Mouse (Mus musculus) urinary bladder, postnatal 36 days (tissue): ENCODE measurements around the gene Nrtn.

ENCODE experiments used
- DNase-seq, 2 experiments: peaks; one replicate each; pipeline ENCODE4 v3.0.0; 2022; ENCODE audit warnings: low spot score in 2 of 2, mixed read lengths in 1 of 2

Nrtn gene

DNA sequence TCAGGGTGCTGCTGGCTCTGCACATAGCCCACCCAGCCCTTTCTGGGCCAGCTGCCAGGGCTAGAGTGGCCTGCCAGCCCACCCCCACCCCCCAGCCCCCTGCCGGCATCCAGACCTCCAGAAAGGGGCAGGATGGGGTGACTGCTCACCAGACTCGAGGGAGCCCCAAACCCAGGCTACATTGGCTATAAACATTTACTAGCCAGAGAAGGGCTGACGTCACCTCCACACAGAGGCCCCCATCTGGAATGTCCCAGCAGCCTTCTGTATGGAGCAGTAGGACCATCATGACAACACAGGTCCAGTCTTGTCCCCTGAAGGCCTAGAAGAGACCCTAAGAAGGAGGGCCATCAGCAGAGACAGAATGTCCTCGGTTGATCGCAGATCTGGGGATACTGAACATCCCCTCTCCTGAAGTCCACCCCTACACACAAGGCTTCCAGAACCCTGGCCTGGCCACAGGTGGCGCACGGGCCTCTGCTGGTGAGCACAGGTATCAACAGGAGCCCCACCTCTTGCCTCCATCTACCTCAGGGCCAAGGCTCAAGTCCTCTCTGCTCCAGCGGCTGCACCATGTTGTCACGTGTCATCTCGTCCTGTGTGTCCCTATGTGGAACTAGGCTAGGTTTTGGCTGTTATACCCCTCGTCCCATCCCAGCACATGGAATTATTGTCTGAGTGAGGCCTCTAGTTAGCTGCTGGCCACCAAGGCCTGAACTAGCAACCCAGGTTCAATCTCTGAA lies 33.7 kb downstream of the Nrtn start:
- DNase-seq: no peak

DNA sequence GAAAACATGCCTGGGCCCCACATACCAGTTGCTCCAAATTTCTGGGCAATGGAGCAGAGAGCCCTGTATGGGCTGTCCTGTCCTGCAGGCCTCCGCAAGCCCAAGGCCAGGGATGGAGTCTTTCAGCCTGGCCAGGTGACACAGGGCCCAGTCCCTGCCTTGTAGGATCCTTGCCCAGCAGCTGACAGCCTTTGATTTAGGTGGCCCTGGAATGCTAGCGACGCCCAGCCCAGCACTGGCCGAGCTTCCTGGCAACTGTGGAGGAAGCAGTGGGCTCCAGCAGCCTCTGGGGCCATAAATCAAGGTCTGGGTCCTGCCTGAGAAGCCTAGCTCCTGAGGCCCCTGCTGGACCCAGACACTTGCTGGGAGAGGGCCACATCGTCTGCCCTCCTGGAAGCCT lies 34.9 kb downstream of the Nrtn start:
- no peak for DNase-seq

DNA sequence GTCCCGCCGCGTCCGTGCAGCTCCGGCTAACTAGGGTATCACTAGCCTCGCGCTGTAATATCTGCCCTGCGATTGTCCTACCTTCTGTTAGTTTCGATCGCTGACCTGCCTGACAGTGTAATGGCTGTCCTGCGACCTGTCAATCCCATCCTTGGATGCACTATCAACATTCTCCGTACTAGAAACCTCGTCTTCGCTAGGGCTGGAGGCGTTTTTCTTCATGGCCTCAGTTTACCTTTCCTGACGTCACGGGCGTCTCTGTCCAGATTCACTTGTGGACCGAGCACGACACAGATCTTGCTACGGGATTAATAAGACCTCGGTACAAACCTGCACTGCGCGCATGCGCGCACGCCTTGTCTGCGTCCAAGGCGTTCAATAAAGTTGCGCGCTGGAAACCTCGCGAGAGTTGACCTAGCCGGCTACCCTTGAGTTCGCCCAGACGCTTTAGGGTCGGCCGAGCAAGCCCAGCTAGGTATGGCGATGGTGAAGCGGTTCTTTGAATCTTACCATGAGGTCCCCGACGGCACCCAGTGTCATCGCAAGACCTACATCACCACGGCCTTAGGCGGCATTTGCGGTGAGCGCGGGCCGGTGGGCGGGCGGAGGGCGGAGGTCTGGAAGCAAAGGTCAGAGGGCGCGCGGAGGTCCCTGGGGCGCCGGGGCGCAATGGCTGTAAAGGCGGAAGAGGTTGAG lies 39.8 kb downstream of the Nrtn start, which contains the start of the genes Ndufa11 and Vmac:
Gene Ndufa11 (plus strand): TSS at position 405 of the 696 bp plus-strand sequence.
Gene Vmac (minus strand): TSS at position 660 of the 696 bp plus-strand sequence.
- peak; percentile 93 for DNase-seq

DNA sequence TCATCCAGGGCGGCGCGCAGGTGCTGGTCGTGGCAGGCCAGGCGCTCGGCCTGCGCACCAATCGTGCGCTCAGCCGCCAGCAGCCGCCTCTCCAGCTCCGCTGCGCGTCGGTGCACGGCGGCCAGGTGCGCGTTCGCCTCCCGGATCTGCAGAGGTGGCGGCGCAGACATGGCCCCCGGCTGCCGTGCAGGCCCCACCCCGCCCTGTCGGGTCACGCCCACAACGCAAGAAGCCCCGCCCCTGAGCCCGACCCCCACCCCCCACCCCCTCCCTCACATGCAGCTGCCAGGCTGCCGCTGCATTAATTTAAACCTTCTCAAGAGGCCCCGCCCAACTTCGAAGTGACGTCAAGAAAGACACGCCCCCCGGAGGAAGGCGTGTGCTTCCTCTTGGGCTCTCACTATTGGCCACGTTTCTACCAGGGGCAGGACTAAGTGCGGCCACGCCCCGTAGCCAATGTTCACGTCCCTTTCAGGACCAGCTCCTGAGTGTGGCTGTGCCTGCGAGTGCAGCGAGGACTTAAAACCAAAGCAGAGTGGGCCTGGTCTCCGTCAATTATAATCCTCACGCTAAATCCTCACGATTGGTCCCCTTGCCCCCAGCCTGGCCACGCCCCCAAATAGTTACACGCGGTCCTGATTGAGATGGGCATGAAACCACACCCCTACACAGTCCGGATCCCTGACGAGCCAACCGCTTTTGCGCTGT lies 40.5 kb downstream of the Nrtn start:
- peak; percentile 97 to 98 for DNase-seq

DNA sequence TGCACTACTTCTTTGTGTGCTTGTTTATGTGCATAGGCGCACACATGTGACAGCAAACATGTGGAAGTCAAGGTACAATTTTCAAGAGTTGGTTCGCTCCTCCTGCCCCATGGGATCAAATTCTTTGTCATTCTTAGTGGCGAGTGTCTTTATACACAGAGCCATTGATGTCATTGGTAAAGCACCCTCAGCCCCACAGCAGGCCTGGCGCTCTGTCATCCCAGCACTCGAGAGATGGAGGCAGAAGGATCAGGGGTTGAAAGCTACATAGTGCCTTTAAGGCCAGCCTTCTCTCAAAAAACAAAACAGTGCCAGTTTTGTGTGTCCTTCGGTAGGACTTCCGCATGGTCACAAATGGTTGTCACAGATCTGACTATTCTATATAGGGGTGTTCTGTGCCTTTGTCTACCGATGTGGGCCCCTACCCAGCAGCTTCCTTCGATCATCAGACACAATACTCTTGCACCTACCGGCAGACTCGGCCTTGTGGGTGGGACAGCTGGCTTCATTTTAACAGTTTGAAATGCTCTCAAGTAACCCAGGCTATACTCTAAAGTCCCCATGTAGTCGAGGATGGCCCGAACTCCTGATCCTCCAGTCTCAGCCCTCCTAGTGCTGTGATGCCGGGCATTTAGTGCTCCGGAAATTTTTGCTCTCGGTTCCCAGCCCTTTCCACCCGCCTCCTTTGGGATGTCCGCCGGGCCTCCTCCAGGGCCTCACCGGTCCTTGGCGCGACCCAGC lies 41.2 kb downstream of the Nrtn start:
- no peak for DNase-seq

DNA sequence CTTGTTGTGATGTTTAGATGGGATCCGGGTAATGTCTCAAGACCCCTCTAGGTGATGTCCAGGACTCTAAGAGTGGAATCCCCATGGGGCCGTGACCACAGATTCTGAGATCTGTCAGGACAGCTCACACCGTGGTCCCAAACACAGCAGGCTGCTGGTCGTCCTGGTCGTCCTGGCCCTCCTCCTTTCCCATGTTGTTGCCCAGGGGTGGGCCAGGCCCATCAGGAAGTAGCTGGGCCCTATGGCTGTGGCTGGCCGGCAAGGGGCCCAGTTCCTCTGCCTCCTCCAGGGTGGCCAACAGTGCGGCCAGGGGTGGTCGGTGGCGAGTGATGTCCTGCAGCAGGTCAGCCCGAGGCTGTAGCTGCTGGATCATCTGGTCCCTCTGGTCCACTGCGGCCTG lies 42.0 kb downstream of the Nrtn start:
- DNase-seq: no peak

DNA sequence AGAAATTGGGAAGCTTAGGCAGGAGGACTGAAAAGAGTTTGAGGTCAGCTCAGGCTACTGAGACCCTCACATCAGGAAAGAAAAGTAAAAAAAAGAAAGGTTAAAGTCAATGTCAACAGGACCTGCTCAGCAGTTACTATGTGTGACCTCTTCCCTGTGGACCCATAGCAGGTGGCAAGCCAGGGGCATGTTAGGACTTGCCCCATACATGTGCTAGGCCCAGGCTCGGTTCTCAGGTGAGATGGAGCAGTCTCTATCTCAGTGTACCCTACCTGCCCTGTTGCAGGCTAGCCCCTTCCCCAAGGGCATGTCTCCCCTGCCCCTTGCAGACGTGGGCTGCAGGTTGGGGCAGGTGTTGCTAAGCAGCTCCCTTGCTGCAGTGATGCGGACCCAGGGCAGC lies 47.6 kb downstream of the Nrtn start:
- no peak for DNase-seq

DNA sequence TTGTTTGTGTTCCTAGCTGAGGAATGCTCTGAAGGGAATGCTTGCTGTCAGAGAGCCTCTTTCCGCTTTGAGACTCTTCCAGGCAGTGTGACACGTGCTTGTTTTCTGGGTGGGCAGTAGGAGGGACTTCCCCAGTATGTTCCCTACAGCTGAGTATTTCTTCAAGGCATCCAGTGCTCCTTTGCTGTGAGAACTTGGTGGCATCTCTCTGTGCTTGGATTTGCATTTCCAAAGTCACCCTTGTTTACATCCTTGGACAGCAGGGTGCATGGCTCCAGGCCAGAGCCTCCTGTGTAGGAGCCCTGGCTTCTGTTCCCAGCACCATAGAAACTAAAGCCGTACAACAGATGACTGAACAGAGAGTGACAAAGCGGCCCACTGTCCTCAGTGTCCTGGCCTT lies 48.6 kb downstream of the Nrtn start:
- no peak for DNase-seq

DNA sequence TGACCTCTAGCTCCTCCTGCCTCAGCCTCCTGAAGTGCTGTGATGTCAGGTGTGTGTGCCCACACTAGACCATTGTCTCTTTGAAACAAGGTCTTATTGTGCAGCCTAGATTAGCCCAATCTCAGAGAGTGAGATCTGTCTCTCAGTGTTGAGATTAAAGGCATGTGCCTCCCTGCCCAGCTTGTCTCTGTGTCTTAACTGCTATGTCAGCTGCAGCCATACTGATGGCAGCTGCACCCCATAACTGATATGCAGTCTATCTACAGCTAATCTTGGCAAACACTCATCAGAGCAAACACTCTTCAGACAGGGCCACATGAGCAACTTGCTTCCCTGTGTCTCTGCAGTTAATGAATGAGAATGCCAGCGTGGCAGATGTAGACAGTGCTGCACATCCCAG lies 50.8 kb downstream of the Nrtn start:
- DNase-seq: no peak

DNA sequence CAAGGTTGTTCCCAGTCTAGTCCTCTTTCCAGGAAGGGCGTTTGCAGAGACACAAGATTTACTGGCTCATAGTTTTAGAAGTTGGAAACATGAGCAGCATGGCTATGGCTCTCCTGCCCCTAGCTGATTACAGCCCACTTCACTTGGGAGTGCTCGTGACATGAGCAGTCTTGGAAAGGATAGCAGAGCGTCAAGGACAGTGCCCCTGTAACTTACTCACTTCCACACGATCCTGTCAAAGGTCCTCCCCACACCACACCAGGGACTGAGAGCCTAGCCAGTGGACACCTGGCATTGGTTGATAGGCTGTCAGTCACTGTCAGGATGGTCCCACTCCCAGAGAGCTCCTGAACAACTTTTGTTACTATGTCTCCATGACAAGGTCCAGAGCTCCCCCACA lies 54.3 kb downstream of the Nrtn start:
- no peak for DNase-seq
